Mouse (Mus musculus) Patski (cell line): ENCODE measurements around the gene Rmnd1. TPM values are rescaled to one million over a fixed set of nuclear protein-coding genes. Genes with fewer than 3 reads are reported as not detected.
"Not testable (repeated sequence)": the region's sequence is repeated elsewhere in the genome, so short reads cannot be mapped to it uniquely, and the experiment has no call there.

Experiments used
- ATAC-seq: fragments of 100-300 bp; one replicate; pipeline ENCODE4 v1.8.0; 2021
- CTCF ChIA-PET: fragments of 350-600 bp; sonication (Branson Sonifier 250); formaldehyde crosslinking; loops from one replicate; lab custom pipeline; 2022; ENCODE audit warnings: inconsistent platforms; lab: Charles Lee
- POLR2A ChIA-PET: fragments of 350-600 bp; sonication (Branson Sonifier 250); formaldehyde crosslinking; loops from one replicate; lab custom pipeline; 2022; ENCODE audit warnings: antibody characterized with exemption, inconsistent platforms; lab: Charles Lee
- DNase-seq: peaks from one replicate; pipeline ENCODE4 v3.0.0-alpha.2; 2011; ENCODE audit warnings: low read depth, low spot score
- H3K27me3 ChIP-seq: fragments of 371-371 bp; one replicate; pipeline ENCODE4 v1.5.1; 2021
- CTCF ChIP-seq: fragments of 100-300 bp; IDR thresholded peaks from one replicate; pipeline ENCODE4 v1.5.1; 2021
- in situ Hi-C: fragments of 300-500 bp; cut with MboI; formaldehyde crosslinking; loops from 3 replicates; pipeline ENCODE4 v1.11.1; 2018; ENCODE audit warnings: low pct_unique_long_range_greater_than_20kb, mixed read lengths
- polyA plus RNA-seq: library from polyadenylated mRNA; unstranded; gene quantifications from one replicate; pipeline ENCODE4 v1.2.3, GENCODE M21; 2021

The Rmnd1 gene
- 39.2 TPM for polyA plus RNA-seq

DNA sequence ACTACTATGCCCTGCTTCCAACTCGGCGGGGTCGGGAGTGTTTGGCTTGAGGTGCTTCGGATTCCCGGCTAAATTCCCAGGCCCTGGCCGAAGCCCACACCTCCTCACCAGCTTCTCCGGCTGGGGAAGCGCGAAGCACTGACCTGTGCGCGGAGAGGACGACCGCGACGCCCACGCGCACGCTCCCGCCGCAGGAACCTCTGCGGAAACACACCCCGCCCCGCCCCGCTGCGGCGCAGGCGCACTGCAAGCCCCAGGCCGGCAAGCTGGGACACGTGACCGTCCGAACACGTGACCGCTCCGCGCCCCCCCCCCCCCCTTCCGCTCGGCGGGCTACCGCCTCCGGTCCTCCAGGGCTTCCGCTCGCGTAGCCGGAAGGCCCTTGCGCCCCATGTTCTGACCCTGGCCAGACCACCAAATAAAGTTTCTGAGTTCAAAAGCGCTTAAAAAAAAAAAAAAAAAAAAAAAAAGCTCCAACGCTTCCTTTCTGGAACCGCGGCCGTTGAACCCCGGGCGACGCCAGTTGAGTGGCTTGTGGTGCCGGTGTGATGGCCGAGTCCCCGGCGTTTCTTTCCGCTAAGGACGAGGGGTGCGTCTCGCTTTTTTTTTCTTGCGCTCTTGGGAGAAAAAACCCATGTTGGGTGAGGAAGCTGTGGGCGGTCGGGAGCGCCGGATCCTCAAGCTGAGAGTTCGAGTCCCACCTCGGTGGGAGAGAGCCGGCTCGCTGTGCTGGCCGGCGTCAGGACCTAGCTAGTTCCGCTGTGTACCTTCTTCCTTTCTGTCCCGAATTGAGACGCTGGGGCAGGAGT is at the start of gene Rmnd1, which contains the start of gene Armt1:
TSS of gene Rmnd1 (minus strand) at position 266 of the 809 bp plus-strand sequence.
TSS of gene Armt1 (plus strand) at position 345 of the 809 bp plus-strand sequence.
- no peak for TF ChIP-seq CTCF
- CTCF ChIA-PET: interaction anchor here (0.8 to 1.6 kb wide), 3 partner anchors 21 to 27 kb away, joined by 3 to 4 read pairs (median 3); no protein-coding TSS in a partner anchor
- H3K27me3 ChIP-seq: no peaks in the 10 kb centered on the region
- in situ Hi-C loops: no loop called here
- ATAC-seq: peak; percentile 87
- peak; percentile 85 for DNase-seq
- POLR2A ChIA-PET: interaction anchor here (0.6 to 2.1 kb wide), 8 partner anchors 9 to 1084 kb away, joined by 3 to 10 read pairs (median 5); partner anchors contain the start of gene Mthfd1l

DNA sequence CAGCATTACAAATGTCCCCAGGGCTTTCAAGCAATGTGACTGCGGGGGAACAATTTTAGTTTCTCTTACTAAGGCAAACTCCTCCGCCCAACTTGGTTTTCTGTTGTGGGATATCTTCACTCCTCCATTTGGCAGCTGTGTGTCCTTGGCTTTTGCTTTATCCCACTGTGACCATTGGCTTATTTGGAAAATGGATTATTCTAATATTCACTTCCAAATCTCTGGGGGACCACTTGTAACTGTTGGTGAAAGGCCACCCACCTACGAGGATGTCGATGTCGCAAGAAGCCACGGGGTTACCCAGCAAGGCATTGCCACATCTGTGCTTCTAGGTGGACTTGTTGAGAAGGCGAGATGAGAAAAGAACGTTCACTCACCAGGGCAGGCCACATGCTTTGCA is 49.5 kb upstream of the Rmnd1 start:
- in situ Hi-C loops: no loop called here
- CTCF ChIA-PET: no interaction called here
- TF ChIP-seq CTCF: no peak
- H3K27me3 ChIP-seq: no peaks in the 10 kb centered on the region
- POLR2A ChIA-PET: no interaction called here
- ATAC-seq (no peak), DNase-seq (no peak)

DNA sequence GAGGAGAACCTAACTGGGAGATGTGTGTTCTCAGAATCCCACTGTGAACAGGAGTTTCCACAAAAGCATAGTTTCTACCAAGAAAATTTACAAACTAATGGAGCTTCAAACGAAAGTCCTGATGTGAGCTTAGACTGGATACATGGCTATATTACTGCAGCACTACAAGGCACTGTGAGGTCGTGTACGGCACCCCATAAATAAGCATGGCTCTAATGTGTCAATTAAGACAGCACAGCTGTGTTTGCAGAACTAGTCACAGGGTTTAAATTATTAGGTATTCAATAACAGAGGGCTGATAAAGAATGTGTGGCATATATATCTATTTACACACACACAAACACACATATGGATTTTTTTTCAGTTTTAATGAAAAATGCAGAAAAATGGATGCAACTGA is 48.7 kb upstream of the Rmnd1 start:
- POLR2A ChIA-PET: no interaction called here
- in situ Hi-C loops: no loop called here
- no peaks in the 10 kb centered on the region for H3K27me3 ChIP-seq
- CTCF ChIA-PET: no interaction called here
- TF ChIP-seq CTCF: no peak
- no peak for DNase-seq
- ATAC-seq: no peak

DNA sequence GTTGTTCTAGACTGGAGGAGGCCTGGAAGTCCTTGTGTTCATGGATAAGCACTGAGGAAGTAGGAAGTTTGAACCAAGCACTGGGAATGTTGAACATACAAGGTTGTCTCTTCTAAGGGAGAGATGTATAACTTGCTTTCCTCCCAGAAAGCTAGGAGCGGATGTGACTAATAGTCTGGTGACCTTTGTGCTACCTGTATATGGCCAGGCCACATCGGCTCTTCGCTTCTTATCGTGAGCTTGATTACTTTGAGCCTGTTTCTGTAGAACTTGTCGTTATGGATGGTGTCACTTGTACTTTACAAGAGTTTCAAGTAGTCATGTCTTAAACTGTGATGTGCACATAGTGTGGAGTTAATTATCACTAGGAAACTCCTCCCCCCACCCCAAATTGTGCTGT is 44.4 kb upstream of the Rmnd1 start:
- in situ Hi-C loops: no loop called here
- CTCF ChIA-PET: no interaction called here
- no peak for TF ChIP-seq CTCF
- DNase-seq (no peak), ATAC-seq (no peak)
- no peaks in the 10 kb centered on the region for H3K27me3 ChIP-seq
- POLR2A ChIA-PET: no interaction called here

DNA sequence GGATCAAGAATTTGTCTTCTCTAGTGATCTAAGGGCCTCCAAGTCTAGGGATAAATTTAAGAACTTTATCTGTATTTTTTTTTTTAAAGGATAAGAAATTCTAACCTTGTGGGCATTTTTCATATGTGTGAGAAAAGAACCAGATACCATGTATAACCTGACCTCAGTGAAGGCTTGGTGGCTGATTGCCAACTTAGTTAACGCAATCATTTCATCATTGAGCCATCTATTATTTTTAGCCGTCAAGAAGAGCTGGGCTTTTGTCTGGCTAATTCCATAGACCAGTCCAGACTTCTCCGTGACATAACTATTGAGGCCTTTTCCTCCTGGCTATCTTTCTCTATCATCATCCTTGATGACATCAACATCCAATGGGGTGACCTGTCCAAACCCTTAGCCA is 43.2 kb upstream of the Rmnd1 start:
- ChIA-PET POLR2A (no interaction called here), CTCF (no interaction called here)
- DNase-seq (no peak), ATAC-seq (no peak)
- H3K27me3 ChIP-seq: no peaks in the 10 kb centered on the region
- in situ Hi-C loops: no loop called here
- no peak for TF ChIP-seq CTCF

DNA sequence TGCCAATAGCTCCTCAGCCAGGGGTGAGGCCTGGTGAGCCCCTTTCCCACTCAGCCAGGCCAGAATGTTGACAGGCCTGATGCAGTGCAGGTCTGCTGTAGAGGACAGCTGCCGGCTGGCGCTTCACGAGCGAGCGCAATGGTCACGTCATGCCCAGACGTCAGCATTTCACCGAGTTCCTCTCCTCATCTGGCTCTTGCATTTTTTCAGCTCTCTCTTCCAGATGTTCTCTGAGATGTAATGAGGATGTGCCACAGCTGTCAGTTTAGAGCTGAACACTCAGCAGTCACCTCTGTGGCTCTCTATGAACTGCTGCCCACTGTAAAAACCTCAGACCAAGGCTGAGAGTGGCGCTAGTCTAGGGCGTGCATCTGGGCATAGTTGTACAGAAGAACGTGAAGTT is 41.4 kb upstream of the Rmnd1 start:
- TF ChIP-seq CTCF: no peak
- no peaks in the 10 kb centered on the region for H3K27me3 ChIP-seq
- in situ Hi-C loops: no loop called here
- ATAC-seq (no peak), DNase-seq (no peak)
- ChIA-PET CTCF (no interaction called here), POLR2A (no interaction called here)

DNA sequence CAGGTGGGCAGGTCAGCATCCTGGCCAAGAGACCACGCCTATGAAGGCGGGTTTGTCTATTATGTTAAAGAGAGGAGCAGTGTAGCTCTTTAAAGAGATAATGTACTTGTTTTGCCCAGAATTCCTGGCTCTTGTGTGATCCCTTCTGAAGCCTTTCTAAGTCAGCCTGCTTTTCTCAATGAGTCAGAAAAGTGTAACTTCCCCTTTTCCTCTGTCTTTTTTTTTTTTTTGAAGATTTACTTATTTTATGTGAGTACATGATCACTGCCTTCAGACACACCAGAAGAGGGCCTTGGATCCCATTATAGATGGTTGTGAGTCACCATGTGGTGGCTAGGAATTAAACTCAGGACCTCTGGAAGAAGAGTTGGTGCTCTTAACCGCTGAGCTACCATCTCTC is 37.2 kb upstream of the Rmnd1 start:
- in situ Hi-C loops: no loop called here
- no peak for TF ChIP-seq CTCF
- no peak for ATAC-seq
- POLR2A ChIA-PET: no interaction called here
- DNase-seq: no peak
- CTCF ChIA-PET: interaction anchor here (0.9 to 1.1 kb wide), 2 partner anchors 12 to 17 kb away, joined by 3 read pairs; no protein-coding TSS in a partner anchor
- no peaks in the 10 kb centered on the region for H3K27me3 ChIP-seq

DNA sequence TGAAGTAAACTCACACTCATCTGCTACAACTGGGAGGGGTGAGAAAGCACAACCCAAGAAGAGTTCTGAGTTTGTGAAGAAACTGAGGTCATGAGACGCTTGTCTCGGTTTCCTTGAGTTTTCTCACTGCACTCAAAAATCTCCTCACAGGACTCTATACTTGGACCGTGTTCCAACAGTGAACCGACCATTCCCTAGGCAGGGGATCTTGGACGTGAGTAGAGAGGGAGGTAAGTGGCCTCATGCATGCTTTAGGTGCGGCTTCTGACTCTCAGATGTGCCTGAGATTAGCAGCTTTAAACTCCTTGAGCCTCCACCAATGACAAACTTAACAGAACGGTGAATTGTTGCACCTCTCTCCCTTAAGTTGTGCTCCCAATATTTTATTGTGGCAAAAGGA is 33.6 kb upstream of the Rmnd1 start:
- H3K27me3 ChIP-seq: no peaks in the 10 kb centered on the region
- TF ChIP-seq CTCF: no peak
- no peak for ATAC-seq

DNA sequence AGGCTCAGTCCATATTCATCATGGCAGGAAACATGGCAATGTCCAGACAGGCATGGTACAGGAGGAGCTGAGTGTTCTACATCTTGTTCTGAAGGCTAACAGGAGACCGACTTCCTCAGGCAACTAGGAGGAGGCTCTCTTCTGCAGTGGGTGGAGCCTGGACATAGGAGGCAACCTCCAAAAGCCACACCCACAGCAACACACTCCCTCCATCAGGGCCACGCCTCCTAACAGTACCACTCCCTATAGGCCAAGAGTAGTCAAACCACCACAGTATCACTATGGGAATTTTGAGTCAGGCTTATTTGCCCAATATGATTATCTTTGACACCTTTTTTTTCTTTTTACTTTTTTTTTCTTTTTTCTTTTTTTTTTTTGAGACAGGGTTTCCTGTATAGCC is 28.0 kb upstream of the Rmnd1 start:
- CTCF ChIA-PET: no interaction called here

More for the DNA sequence above, 33.6 kb upstream of the Rmnd1 start:
- ChIA-PET CTCF (no interaction called here), POLR2A (no interaction called here)
- no peak for DNase-seq
- in situ Hi-C loops: no loop called here

DNA sequence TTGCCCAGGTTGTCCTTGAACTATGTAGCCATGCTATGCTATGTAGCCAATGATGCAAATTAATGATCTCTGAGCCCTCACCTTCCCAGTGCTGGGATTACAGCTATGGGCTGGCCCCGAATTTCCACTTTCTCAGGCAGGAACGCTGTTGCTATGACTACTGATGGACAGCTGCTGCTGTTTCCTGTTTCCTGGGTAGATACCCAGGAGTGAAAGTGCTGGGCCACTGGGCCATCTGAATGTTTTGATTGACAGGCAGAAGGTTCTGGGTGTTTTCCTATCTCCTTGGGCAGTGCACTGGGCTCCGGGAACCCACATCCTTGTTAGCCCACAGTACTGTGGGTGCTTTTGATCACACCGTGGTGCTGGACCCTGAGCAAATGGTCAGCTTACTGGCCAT is 24.2 kb upstream of the Rmnd1 start:
- TF ChIP-seq CTCF: no peak
- DNase-seq (no peak), ATAC-seq (no peak)
- in situ Hi-C loops: no loop called here
- no peaks in the 10 kb centered on the region for H3K27me3 ChIP-seq
- ChIA-PET CTCF (no interaction called here), POLR2A (no interaction called here)

More for the DNA sequence above, 28.0 kb upstream of the Rmnd1 start:
- H3K27me3 ChIP-seq: no peaks in the 10 kb centered on the region
- no peak for TF ChIP-seq CTCF
- in situ Hi-C loops: no loop called here
- ATAC-seq (no peak), DNase-seq (no peak)
- POLR2A ChIA-PET: no interaction called here

DNA sequence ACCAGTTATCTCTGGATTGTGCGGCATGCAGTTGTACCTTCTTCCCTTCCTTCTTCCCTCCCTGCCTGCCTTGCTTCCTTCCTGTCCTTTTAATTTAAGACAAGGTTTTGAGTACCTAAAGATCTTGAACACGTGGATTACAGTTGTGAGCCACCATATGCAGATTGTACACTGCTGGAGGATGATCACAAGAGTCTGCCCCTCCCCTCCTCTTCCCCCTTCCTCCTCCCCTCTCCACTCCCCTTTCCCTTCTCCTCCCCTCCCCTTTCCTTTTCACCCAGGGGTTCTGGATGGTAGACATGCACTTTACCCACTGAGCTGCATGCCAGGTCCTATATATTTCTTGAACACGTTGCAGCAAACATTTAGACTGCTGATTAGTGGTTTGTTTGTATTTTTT is 3.2 kb upstream of the Rmnd1 start:
- ATAC-seq (no peak), DNase-seq (no peak)
- no peak for TF ChIP-seq CTCF
- H3K27me3 ChIP-seq: no peaks in the 10 kb centered on the region
- POLR2A ChIA-PET: no interaction called here
- CTCF ChIA-PET: interaction anchor here (1.0 kb wide), 1 partner anchor 27 kb away, joined by 3 read pairs; no protein-coding TSS in a partner anchor
- in situ Hi-C loops: no loop called here

DNA sequence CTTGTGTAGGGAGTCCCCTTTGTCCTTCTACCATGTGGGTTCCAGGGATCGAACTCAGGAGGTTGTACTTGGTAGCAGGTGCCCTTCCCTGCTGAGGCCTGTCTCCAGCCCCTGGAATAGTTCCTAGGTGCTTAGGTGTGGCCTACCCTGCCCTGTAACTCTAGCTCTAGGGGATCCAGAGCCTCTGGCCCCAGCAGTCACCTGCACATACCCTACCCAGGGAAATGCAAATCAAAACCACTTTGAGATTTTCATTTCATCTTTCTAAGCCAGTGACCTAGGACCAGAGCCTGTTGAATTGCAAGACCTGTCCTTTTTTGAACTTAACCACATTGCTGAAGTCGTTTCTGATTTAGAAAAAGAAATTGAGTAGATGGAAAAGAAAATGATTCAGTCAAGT is 1.7 kb upstream of the Rmnd1 start:
- ATAC-seq, POLR2A ChIA-PET, in situ Hi-C loops, H3K27me3 ChIP-seq, DNase-seq: not testable (repeated sequence)
- CTCF ChIA-PET: interaction anchor here (0.6 kb wide), 1 partner anchor 204 kb away, joined by 3 read pairs; no protein-coding TSS in a partner anchor
